Mouse (Mus musculus): ENCODE data around the gene Nsmce4a. TPM values are rescaled to one million over a fixed set of nuclear protein-coding genes. Genes with fewer than 3 reads are reported as not detected.
"Not testable (repeated sequence)": the region's sequence is repeated elsewhere in the genome, so short reads cannot be mapped to it uniquely, and the experiment has no call there.

The Nsmce4a gene
- polyA plus RNA-seq, 1 experiment from 2014 or later: 169 TPM

DNA sequence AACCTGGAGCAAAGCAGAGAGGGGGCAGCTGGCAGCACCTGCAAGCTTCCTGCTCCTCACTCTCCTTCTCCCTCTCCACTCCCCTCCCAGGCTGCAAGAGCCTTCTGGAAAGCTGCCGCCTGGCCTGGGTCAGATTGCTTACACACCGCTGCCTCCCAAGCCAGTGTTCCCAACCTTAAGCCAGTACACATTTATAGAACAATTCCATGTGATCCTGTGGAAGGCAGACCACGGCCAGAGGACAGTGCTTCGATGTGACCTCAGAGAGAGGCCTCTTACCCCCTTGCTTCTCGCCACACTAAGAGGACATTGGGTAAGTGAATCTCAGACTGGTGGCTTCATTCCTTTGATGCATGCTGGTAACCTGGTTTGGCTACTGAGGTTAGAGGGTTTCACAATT is 20.1 kb downstream of the Nsmce4a start:
- no peak overlapping the region for H3K27ac ChIP-seq (replicated peaks)
- no peaks in the 10 kb centered on the region; the same call in 1 of the 2 replicates for H3K27me3 ChIP-seq
- H3K9ac ChIP-seq (replicated peaks): no peak overlapping the region
- no peaks in the 10 kb centered on the region for H3K9me3 ChIP-seq
- ATAC-seq (ENCODE audit: low FRiP score, low read depth): no peak
- H3K4me1 ChIP-seq: peaks cover 10% of the 10 kb centered on the region; the same call in 1 of the 2 replicates
- H3K36me3 ChIP-seq: no peaks in the 10 kb centered on the region
- 54% methylated on average over 5 of the region's 5 CpGs for WGBS
- no peak overlapping the region for H3K4me2 ChIP-seq (replicated peaks)
- H3K4me3 ChIP-seq: no peak overlapping the region

GRCm38 (mm10) chr7:130547635-130548175 is 25.2 kb downstream of the Nsmce4a start:
- Histone ChIP-seq H3K9ac (replicated peaks) (no peak overlapping the region), H3K27ac (replicated peaks) (0 out of 2 replicates have a peak overlapping the region, but pooled peaks have one; percentile 99), H3K36me3 (peaks cover 24% of the 10 kb centered on the region), H3K9me3 (no peaks in the 10 kb centered on the region), H3K4me3 (peak overlapping the region; percentile 88), H3K27me3 (no peaks in the 10 kb centered on the region), H3K4me2 (replicated peaks) (peak overlapping the region; percentile 89), H3K4me1 (peaks cover 19% of the 10 kb centered on the region)
- 86% methylated on average over 12 of the region's 12 CpGs for WGBS
- ATAC-seq (ENCODE audit: low FRiP score, low read depth): peak; percentile 35

GRCm38 (mm10) chr7:130546791-130547484 is 26.0 kb downstream of the Nsmce4a start:
- H3K9me3 ChIP-seq: no peaks in the 10 kb centered on the region
- peaks cover 18% of the 10 kb centered on the region for H3K4me1 ChIP-seq
- peak overlapping the region; percentile 89 for H3K4me2 ChIP-seq (replicated peaks)
- H3K36me3 ChIP-seq: peaks cover 32% of the 10 kb centered on the region
- peak overlapping the region; percentile 99 for H3K27ac ChIP-seq (replicated peaks)
- peak overlapping the region; percentile 88 for H3K4me3 ChIP-seq
- peak overlapping the region; percentile 95 for H3K9ac ChIP-seq (replicated peaks)
- H3K27me3 ChIP-seq: no peaks in the 10 kb centered on the region
- ATAC-seq (ENCODE audit: low FRiP score, low read depth): peak; percentile 94
- under 1% methylated on average over 78 of the region's 84 CpGs for WGBS

- peak overlapping the region; percentile 99 for H3K27ac ChIP-seq (replicated peaks)
- H3K4me3 ChIP-seq: peak overlapping the region; percentile 88
- ATAC-seq (ENCODE audit: low FRiP score, low read depth): no peak
- no peaks in the 10 kb centered on the region for H3K27me3 ChIP-seq
- H3K4me2 ChIP-seq (replicated peaks): peak overlapping the region; percentile 89
- H3K4me1 ChIP-seq: peaks cover 18% of the 10 kb centered on the region
- 5% methylated on average over 7 of the region's 7 CpGs for WGBS
- peak overlapping the region; percentile 95 for H3K9ac ChIP-seq (replicated peaks)
- H3K36me3 ChIP-seq: peaks cover 37% of the 10 kb centered on the region
- H3K9me3 ChIP-seq: no peaks in the 10 kb centered on the region
Measured at GRCm38 (mm10) chr7:130546421-130546790, 26.5 kb downstream of the Nsmce4a start.

DNA sequence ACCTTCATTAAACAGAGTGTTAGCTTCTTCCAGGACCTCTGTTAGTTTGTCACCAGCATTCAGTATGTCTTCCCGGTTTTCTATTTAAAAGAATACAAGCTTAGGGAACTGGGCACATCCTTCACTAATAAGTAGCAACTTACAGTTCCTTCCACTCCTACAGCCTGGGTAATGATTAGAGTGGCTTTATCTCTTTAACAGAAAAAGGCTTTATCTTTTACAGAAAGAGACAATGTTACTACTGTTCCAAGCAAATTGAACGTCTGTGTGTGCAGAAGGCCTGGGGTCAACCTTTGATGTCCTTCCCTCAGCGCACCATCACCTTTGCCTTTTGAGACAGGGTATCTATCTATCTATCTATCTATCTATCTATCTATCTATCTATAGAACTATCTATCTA is 27.0 kb downstream of the Nsmce4a start:
- Histone ChIP-seq H3K4me2 (replicated peaks) (peak overlapping the region; percentile 89), H3K36me3 (peaks cover 41% of the 10 kb centered on the region), H3K9me3 (no peaks in the 10 kb centered on the region), H3K9ac (replicated peaks) (peak overlapping the region; percentile 95), H3K27me3 (no peaks in the 10 kb centered on the region), H3K4me3 (peak overlapping the region; percentile 88), H3K27ac (replicated peaks) (peak overlapping the region; percentile 99), H3K4me1 (peaks cover 18% of the 10 kb centered on the region)
- no peak for ATAC-seq (ENCODE audit: low FRiP score, low read depth)
- 63% methylated on average over 3 of the region's 3 CpGs for WGBS

- ATAC-seq (ENCODE audit: low FRiP score, low read depth): no peak
Measured at GRCm38 (mm10) chr7:130545401-130545800, 27.5 kb downstream of the Nsmce4a start.

DNA sequence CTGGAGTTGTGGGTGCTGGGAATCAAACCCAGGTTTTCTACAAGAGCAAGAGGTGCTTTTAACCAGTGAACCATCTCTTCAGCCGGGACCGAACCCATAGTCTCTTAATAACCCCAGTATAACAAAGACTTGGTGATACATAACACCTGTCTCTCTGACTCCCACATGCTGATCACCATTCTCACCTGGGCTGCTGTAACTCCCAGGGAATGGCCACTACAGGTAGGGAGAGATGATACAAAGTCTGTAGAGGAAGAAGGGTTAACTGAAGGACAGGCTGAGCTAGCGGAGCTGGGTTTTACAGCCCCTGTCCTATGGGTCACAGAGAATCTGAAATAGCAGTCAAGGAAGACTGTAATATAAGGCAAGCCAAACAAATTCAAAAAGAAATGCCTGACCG is 29.7 kb downstream of the Nsmce4a start:
- Histone ChIP-seq H3K4me1 (peaks cover 18% of the 10 kb centered on the region), H3K36me3 (peaks cover 66% of the 10 kb centered on the region), H3K9me3 (no peaks in the 10 kb centered on the region), H3K27ac (replicated peaks) (no peak overlapping the region), H3K9ac (replicated peaks) (no peak overlapping the region), H3K4me3 (no peak overlapping the region), H3K4me2 (replicated peaks) (no peak overlapping the region), H3K27me3 (no peaks in the 10 kb centered on the region)
- WGBS: 98% methylated on average over 4 of the region's 4 CpGs
- ATAC-seq (ENCODE audit: low FRiP score, low read depth): no peak

More at GRCm38 (mm10) chr7:130545401-130545800, 27.5 kb downstream of the Nsmce4a start:
- H3K27me3 ChIP-seq: no peaks in the 10 kb centered on the region
- H3K27ac ChIP-seq (replicated peaks): no peak overlapping the region
- H3K36me3 ChIP-seq: peaks cover 44% of the 10 kb centered on the region
- 96% methylated on average over 5 of the region's 5 CpGs for WGBS
- no peak overlapping the region for H3K4me3 ChIP-seq
- peak overlapping the region; percentile 89 for H3K4me2 ChIP-seq (replicated peaks)
- peak overlapping the region; percentile 95; the same call in 1 of the 2 replicates for H3K9ac ChIP-seq (replicated peaks)
- peaks cover 18% of the 10 kb centered on the region for H3K4me1 ChIP-seq
- no peaks in the 10 kb centered on the region for H3K9me3 ChIP-seq

- no peak for ATAC-seq (ENCODE audit: low FRiP score, low read depth)
- Histone ChIP-seq H3K27ac (replicated peaks) (no peak overlapping the region), H3K4me3 (no peak overlapping the region), H3K9ac (replicated peaks) (no peak overlapping the region), H3K36me3 (peaks cover 93% of the 10 kb centered on the region), H3K27me3 (no peaks in the 10 kb centered on the region), H3K9me3 (no peaks in the 10 kb centered on the region), H3K4me1 (peaks cover 5% of the 10 kb centered on the region; the same call in 1 of the 2 replicates), H3K4me2 (replicated peaks) (no peak overlapping the region)
- WGBS: 91% methylated on average over 7 of the region's 7 CpGs
Measured at GRCm38 (mm10) chr7:130540176-130540575, 32.7 kb downstream of the Nsmce4a start.

GRCm38 (mm10) chr7:130537068-130537467 is 35.9 kb downstream of the Nsmce4a start:
- Histone ChIP-seq H3K4me1 (no peaks in the 10 kb centered on the region), H3K27me3 (no peaks in the 10 kb centered on the region), H3K36me3 (peaks cover 81% of the 10 kb centered on the region), H3K4me3 (no peak overlapping the region), H3K27ac (replicated peaks) (no peak overlapping the region), H3K4me2 (replicated peaks) (no peak overlapping the region), H3K9ac (replicated peaks) (no peak overlapping the region), H3K9me3 (no peaks in the 10 kb centered on the region)
- ATAC-seq (ENCODE audit: low FRiP score, low read depth): no peak
- WGBS: 92% methylated on average over 4 of the region's 4 CpGs

DNA sequence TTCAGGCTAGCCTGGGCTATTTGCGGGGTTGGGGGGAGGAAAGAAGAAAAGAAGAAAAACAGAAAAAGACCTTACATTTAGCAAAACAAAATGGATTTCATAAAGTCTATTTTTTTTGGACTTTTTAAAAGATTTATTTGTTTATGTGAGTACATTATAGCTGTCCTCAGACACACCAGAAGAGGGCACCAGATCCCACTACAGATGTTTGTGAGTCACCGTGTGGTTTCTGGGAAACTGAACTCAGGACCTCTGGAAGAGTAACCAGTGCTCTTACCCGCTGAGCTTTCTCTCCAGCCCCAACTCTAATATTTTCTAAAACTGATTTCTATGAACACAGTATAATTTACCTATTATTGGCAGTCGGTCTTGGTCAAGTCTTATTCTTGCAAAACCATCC is 37.7 kb downstream of the Nsmce4a start:
- Histone ChIP-seq H3K27me3 (no peaks in the 10 kb centered on the region), H3K9me3 (no peaks in the 10 kb centered on the region), H3K36me3 (peaks cover 75% of the 10 kb centered on the region), H3K4me2 (replicated peaks) (no peak overlapping the region), H3K4me3 (no peak overlapping the region), H3K9ac (replicated peaks) (no peak overlapping the region), H3K4me1 (no peaks in the 10 kb centered on the region), H3K27ac (replicated peaks) (no peak overlapping the region)
- 91% methylated on average over 4 of the region's 4 CpGs for WGBS
- no peak for ATAC-seq (ENCODE audit: low FRiP score, low read depth)

- Histone ChIP-seq H3K27ac (replicated peaks) (0 out of 2 replicates have a peak overlapping the region, but pooled peaks have one; percentile 11), H3K27me3 (no peaks in the 10 kb centered on the region), H3K36me3 (peaks cover 65% of the 10 kb centered on the region), H3K4me1 (no peaks in the 10 kb centered on the region), H3K4me3 (no peak overlapping the region), H3K9ac (replicated peaks) (no peak overlapping the region), H3K4me2 (replicated peaks) (no peak overlapping the region), H3K9me3 (no peaks in the 10 kb centered on the region)
- peak; percentile 73 for ATAC-seq (ENCODE audit: low FRiP score, low read depth)
- 48% methylated on average over 23 of the region's 25 CpGs for WGBS
Measured at GRCm38 (mm10) chr7:130533316-130534260, 39.3 kb downstream of the Nsmce4a start.

DNA sequence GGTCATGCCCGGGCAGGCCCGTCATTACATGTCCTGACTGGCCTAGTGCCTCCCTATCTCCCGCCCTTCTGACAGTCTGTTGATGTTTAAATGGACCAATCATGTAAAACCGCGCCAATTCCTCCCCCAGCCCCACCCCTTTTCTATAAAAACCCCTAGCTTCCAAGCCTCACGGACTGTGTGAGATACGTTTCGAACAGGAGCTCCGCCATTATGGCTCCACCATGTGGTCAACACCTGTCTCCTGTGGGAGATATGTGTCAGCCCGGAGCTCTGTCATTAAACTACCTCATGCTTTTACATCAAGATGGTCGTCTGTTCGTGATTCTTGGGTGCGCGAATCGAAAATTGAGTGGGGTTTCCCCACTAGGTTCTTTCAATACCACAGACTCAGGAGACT is 41.8 kb downstream of the Nsmce4a start:
- H3K9me3 ChIP-seq; ATAC-seq (ENCODE audit: low FRiP score, low read depth); H3K4me1 ChIP-seq; H3K9ac ChIP-seq (replicated peaks); H3K4me2 ChIP-seq (replicated peaks); H3K27ac ChIP-seq (replicated peaks); H3K4me3 ChIP-seq; H3K27me3 ChIP-seq: not testable (repeated sequence)
- peaks cover 42% of the 10 kb centered on the region for H3K36me3 ChIP-seq
- WGBS: 97% methylated on average over 15 of the region's 15 CpGs

Measured in midbrain, embryonic 12.5 days (tissue).